Mouse (Mus musculus): ENCODE results near the gene Prickle4. TPM values are rescaled to one million over a fixed set of nuclear protein-coding genes. Genes with fewer than 3 reads are reported as not detected.

The Prickle4 gene
- 1.0 TPM in 2 replicates for polyA plus RNA-seq (2012; rRNA removed)

DNA sequence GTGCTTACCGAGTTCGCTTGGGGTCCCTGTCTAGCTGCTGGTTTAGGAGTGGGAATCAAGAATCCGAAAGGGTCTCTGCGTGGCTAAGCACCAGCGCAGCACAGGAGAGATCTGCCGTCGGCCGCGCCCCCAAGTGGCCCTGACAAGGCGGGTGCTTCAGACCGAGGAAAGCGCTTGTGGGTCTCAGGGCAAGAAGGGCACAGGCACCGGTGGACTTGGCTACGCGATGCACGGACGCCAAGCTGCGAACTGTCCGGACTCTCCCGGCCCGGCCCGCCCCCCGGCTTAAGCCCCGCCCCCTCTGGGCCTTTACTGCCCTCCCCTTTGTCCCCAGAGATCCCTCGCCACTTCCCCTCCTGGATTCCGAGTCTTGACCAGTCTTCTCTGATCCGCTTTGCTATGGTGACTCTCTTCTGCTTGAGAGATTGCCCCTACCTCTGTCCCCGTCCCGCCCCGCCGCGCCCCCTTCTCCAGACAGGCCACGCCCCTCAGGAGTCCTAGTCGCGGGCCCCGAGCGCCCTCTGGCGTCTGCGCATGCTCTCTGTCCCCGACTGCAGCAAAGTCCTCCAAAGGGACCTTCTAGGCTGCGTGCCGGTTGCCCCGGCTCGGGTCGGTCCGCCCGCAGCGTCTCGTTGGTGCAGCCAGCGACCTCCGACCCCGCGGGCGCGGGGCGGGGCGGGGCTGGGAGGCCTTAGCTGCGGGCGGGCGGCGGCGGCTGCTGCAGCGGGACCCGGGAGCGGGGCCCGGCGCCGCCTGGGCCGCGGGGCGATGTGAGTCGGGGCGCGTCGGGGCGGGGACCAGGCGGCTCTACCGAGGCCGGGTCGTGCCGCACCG lies at the start of gene Prickle4:
Gene Prickle4, minus strand, starts transcription at position 234 of the 834 bp plus-strand sequence.

GRCm38 (mm10) chr17:47736856-47737255 lies 42.3 kb upstream of the Prickle4 start, which contains the start of gene Tfeb:
Gene Tfeb (plus strand): TSS chr17:47737030.

DNA sequence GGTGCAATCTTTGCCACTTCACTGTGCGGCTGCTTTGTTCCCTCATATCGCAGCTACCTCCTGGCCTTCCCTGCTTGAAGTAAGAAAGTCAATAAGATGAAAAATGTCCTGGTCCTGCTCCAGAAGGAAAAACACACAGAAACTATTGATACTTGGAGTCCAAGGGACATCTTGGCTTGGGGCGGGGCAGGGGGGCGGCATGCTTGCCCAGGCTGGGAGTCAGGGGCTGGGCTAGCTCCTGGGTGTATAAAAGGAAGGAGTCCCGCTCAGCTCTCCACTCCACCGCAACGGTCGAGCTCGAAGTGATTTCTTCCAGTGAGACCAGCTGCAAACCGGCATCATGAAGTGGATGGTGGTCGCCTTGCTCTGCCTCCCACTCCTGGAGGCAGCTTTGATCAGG lies 32.0 kb upstream of the Prickle4 start, which contains the start of gene Pgc:
Gene Pgc, plus strand, starts transcription at position 277 of the 400 bp plus-strand sequence.

DNA sequence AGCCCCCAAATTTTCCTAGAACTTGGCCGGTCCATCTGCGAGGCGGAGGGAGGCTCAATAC lies 264 bp downstream of the Prickle4 start, which contains the start of gene Gm21981:
Gene Gm21981, minus strand, starts transcription at position 14 of the 61 bp plus-strand sequence.

GRCm38 (mm10) chr17:47688608-47689575 lies 5.6 kb downstream of the Prickle4 start, which contains the start of gene Frs3:
Gene Frs3 (plus strand): TSS chr17:47689030.

GRCm38 (mm10) chr17:47688344-47688607 lies 6.3 kb downstream of the Prickle4 start, which contains the start of gene Tomm6:
Gene Tomm6 (minus strand): TSS chr17:47688386.

Other genes with a start within 250 kb of the Prickle4 start
- gene Taf8, start 192.4 kb downstream of the Prickle4 start, polyA plus RNA-seq (2012; rRNA removed) = 42.1 and 43.3 TPM in 2 replicates
- 70.8 and 130 TPM in 2 replicates for gene Ccnd3, start 189.7 kb downstream of the Prickle4 start, polyA plus RNA-seq (2012; rRNA removed)
- 26.6 and 27.5 TPM in 2 replicates for gene Bysl, start 83.2 kb downstream of the Prickle4 start, polyA plus RNA-seq (2012; rRNA removed)
- gene Med20, start 83.2 kb downstream of the Prickle4 start, polyA plus RNA-seq (2012; rRNA removed) = 52.6 and 55.4 TPM in 2 replicates
- 2.2 and 2.3 TPM in 2 replicates for gene Gm20517, start 83.1 kb downstream of the Prickle4 start, polyA plus RNA-seq (2012; rRNA removed)
- 29.8 and 33.7 TPM in 2 replicates for gene Usp49, start 64.0 kb downstream of the Prickle4 start, polyA plus RNA-seq (2012; rRNA removed)
- gene Tomm6, start 6.3 kb downstream of the Prickle4 start, polyA plus RNA-seq (2012; rRNA removed) = 83.6 and 105 TPM in 2 replicates
- 36.2 and 40.0 TPM in 2 replicates for gene Frs3, start 5.7 kb downstream of the Prickle4 start, polyA plus RNA-seq (2012; rRNA removed)
- 3.9 and 4.5 TPM in 2 replicates for gene Gm21981, start 281 bp downstream of the Prickle4 start, polyA plus RNA-seq (2012; rRNA removed)
- gene Pgc, start 32.1 kb upstream of the Prickle4 start, polyA plus RNA-seq (2012; rRNA removed) = 0.08 TPM in 1 of 2 replicates, not detected in the other
- gene Tfeb, start 42.3 kb upstream of the Prickle4 start, polyA plus RNA-seq (2012; rRNA removed) = 2.4 and 3.7 TPM in 2 replicates
- gene Mdfi, start 140.0 kb upstream of the Prickle4 start, polyA plus RNA-seq (2012; rRNA removed) = 37.4 and 87.0 TPM in 2 replicates
- gene Foxp4, start 229.9 kb upstream of the Prickle4 start, polyA plus RNA-seq (2012; rRNA removed) = 88.7 and 94.3 TPM in 2 replicates

All from central nervous system, embryonic 14 days (tissue).